Mouse (Mus musculus): ENCODE measurements around the gene Atxn10.

Atxn10 gene

GRCm38 (mm10) chr15:85359483-85359882, 23.4 kb downstream of the Atxn10 start:
- CTCF ChIA-PET, result no interaction called here
- POLR2A ChIA-PET, result interaction anchor here in 2 of 4 experiments (0.6 to 1.3 kb wide), 3 partner anchors 22 to 274 kb away, joined by 3 read pairs; partner anchors contain the start of gene Atxn10 (in 1 of the 2)

DNA sequence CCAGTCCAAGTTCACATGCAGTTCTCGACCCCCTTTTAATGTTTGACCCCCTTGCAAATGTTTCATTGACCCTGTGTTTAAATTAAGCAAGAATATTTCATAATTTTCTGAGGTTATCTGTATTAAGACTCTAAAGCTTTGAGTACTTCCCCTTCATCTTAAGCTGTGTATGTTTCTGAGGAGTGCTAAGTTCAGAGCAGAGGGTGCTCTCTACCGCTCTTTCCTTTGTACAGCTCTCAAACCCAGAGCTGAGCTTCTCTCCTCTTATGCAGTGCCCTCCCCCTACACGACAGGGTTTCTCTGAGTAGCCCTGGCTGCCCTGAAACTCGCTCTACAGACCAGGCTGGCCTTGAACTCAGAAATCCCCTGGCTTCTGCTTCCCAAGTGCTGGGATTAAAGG, 23.9 kb downstream of the Atxn10 start:
- ChIA-PET POLR2A (interaction anchor here in 3 of 4 experiments (0.5 to 1.3 kb wide), 5 partner anchors 22 to 274 kb away, joined by 3 to 4 read pairs (median 3); partner anchors contain the start of gene Atxn10 (in 1 of the 3)), CTCF (no interaction called here)

DNA sequence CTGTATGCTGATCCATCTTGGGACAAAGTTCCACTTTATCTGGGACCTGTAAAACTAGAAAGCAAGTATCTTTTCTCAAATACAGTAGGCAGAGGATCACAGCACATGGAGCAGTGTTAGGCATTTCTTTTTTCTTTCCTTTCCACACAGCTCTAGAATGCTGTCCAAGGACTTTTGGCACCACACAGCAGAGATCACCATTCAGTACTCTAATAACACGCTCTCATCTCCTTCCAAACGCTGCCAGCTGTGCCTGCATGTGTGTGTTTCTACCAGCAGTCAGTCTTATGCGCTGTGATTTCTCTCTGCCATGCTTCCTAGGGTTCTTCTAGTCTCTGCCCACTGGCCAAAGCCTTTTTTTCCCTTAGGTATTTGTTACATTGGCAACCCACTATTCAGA, 28.3 kb downstream of the Atxn10 start:
- CTCF ChIA-PET, result interaction anchor here in 1 of 4 experiments (1.0 kb wide), 1 partner anchor 11 kb away, joined by 3 read pairs; no protein-coding TSS in a partner anchor
- POLR2A ChIA-PET, result interaction anchor here in 1 of 4 experiments (1.5 kb wide), 1 partner anchor 20 kb away, joined by 3 read pairs; no protein-coding TSS in a partner anchor

DNA sequence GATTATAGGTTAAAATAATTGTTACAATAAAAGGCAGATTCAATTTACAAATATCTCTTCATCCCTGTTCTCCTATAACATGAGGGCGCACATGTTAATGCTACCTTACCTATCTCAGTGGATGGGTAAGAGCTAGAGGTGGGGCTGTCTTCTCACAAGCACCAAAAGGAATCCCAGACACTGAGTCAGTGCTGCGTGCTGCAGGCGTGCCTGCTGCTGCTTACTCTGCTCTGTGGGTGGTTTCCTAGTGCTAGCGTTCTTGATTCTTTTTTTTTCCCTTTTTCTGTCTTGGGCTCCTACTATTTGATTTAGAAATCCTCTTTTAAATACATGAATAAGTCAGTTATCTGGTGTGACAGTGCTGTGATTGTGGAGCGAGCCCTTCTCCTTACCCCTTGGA, 30.9 kb downstream of the Atxn10 start:
- ChIA-PET POLR2A (interaction anchor here in 1 of 4 experiments (1.1 kb wide), 1 partner anchor 11 kb away, joined by 4 read pairs; no protein-coding TSS in a partner anchor), CTCF (no interaction called here)

GRCm38 (mm10) chr15:85369765-85370164, 33.7 kb downstream of the Atxn10 start:
- POLR2A ChIA-PET, result interaction anchor here in 2 of 4 experiments (0.6 to 1.6 kb wide), 5 partner anchors 15 to 805 kb away, joined by 3 to 6 read pairs (median 5); no protein-coding TSS in a partner anchor
- CTCF ChIA-PET, result no interaction called here

- POLR2A ChIA-PET, result interaction anchor here in 2 of 4 experiments (0.7 to 1.4 kb wide), 4 partner anchors 15 to 75 kb away, joined by 3 read pairs; no protein-coding TSS in a partner anchor
- CTCF ChIA-PET, result interaction anchor here in 1 of 4 experiments (0.6 kb wide), 1 partner anchor 91 kb away, joined by 3 read pairs; no protein-coding TSS in a partner anchor
Measured at GRCm38 (mm10) chr15:85373125-85373524, 37.1 kb downstream of the Atxn10 start.

DNA sequence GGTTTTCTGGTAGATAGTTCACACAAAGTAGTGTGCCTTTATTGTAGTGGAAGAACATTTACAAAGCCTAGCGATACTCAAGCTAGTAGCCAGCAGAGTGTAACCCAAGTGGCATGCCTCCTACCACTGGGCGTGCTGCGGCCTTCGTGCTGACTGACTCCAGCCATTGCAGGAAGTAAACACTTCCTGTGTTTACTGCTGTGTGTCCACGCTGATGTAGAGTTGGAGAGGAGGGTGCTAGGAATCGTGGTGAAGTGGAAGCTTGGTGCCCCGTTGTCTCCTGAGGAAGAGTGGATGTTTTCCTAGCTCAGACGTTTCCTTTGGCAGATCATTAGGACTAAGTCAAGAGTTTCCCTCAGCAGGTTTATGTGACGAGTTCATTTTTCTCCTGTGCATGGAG, 47.4 kb downstream of the Atxn10 start:
- CTCF ChIA-PET, result interaction anchor here in 1 of 4 experiments (0.6 kb wide), 1 partner anchor 1149 kb away, joined by 3 read pairs; no protein-coding TSS in a partner anchor
- POLR2A ChIA-PET, result interaction anchor here in 1 of 4 experiments (1.0 to 1.8 kb wide), 2 partner anchors 14 to 20 kb away, joined by 3 to 6 read pairs; no protein-coding TSS in a partner anchor

DNA sequence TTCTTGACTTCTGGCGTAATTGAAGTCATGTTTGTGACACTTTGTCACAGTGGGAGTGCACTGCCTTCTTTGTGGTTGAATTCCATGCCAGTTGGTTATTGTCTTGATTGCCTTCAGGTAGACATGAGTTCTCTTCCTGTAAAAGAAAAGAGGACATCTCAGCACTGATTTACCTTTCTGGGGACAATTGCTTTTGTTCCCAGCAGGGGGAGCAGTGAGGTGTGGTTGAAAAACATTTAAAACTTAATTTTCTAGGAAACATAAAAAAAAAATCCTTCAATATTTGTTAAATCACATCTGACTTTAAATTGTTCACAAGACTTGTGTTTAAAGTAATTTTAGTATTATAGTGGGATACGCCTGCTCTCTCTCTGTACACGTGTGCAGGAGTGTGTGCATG, 52.7 kb downstream of the Atxn10 start:
- ChIA-PET CTCF (interaction anchor here in 2 of 4 experiments (0.7 to 1.5 kb wide), 5 partner anchors 8 to 202 kb away, joined by 3 to 6 read pairs (median 3); no protein-coding TSS in a partner anchor), POLR2A (interaction anchor here in 1 of 4 experiments (1.4 to 4.3 kb wide), 3 partner anchors 13 to 68 kb away, joined by 3 to 17 read pairs (median 4); no protein-coding TSS in a partner anchor)

DNA sequence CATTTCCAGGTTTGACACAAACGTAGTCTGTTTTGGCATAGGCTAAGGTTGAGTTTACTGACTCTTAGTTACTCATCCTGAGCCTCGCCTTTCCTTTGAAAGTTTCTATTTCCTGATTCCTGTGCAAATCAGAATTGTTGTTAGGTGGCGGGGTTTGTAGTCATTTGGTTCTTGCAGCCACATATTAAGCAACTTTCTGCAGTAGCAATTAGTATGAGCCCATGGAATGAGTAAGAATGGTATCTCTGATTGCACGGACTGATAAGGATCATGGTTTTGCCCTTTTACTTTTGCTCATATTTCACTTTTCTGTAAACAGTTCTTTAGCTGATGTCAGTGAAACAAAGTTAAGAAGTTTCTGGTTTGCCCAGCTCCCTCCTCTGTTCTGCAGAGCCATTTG, 53.9 kb downstream of the Atxn10 start:
- ChIA-PET CTCF (interaction anchor here (0.6 to 1.6 kb wide), 6 partner anchors 12 to 201 kb away, joined by 3 to 6 read pairs (median 4); no protein-coding TSS in a partner anchor), POLR2A (interaction anchor here in 1 of 4 experiments (1.0 to 4.3 kb wide), 5 partner anchors 12 to 67 kb away, joined by 3 to 17 read pairs (median 5); no protein-coding TSS in a partner anchor)

DNA sequence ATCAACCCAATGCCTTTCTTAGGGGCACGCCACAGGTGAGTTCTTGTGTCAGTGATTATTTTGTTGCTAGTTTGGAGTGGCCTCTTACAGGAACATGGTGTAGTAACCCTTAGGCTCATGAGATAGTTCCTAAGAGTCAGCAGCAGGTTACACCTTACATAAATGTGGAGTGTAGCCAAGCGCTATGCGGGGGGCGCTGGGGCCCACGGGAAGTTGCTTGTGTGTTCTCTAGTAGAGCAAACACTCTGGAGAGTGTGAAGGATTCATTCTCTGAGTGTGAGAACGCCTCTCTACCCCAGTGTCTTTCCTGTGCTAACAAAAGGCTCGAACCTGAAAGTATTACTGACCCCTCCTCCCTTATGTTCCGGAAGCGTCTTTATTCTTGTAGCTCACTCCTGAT, 59.3 kb downstream of the Atxn10 start:
- CTCF ChIA-PET, result no interaction called here
- POLR2A ChIA-PET, result interaction anchor here in 1 of 4 experiments (1.2 to 1.8 kb wide), 2 partner anchors 10 to 11 kb away, joined by 4 to 6 read pairs; no protein-coding TSS in a partner anchor

DNA sequence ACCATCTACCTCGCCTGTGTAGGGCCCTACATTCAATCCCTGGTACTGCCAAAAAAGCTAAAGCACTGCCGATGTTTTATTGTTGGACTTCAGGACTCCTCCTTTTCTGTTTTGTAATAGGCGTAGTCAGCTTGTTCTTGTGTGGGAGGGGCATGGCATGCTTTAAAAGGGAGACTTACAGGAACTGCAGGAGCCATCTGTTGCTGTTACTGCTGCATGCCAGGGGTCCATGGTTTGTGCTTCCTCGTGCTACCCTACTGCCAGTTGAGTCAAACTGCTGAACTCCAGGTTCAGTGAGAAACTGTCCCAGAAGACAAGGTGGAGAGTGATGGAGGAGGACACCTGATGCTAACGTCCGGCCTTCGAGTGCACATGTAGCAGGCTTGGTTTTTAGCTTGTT, 65.9 kb downstream of the Atxn10 start:
- ChIA-PET CTCF (interaction anchor here in 1 of 4 experiments (0.6 to 2.3 kb wide), 3 partner anchors 13 to 502 kb away, joined by 3 to 6 read pairs (median 3); no protein-coding TSS in a partner anchor), POLR2A (interaction anchor here in 2 of 4 experiments (0.6 to 1.9 kb wide), 8 partner anchors 11 to 73 kb away, joined by 3 to 6 read pairs (median 4); no protein-coding TSS in a partner anchor)

GRCm38 (mm10) chr15:85403256-85403731, 67.2 kb downstream of the Atxn10 start:
- CTCF ChIA-PET, result interaction anchor here in 3 of 4 experiments (0.6 to 2.3 kb wide), 3 partner anchors 14 to 180 kb away, joined by 3 to 6 read pairs (median 3); no protein-coding TSS in a partner anchor
- POLR2A ChIA-PET, result interaction anchor here in 1 of 4 experiments (1.1 to 3.1 kb wide), 6 partner anchors 9 to 62 kb away, joined by 3 to 17 read pairs (median 3); no protein-coding TSS in a partner anchor

GRCm38 (mm10) chr15:85404739-85405138, 68.7 kb downstream of the Atxn10 start:
- ChIA-PET CTCF (interaction anchor here in 1 of 4 experiments (0.7 kb wide), 1 partner anchor 713 kb away, joined by 5 read pairs; no protein-coding TSS in a partner anchor), POLR2A (interaction anchor here in 2 of 4 experiments (0.6 to 3.1 kb wide), 5 partner anchors 8 to 51 kb away, joined by 3 to 17 read pairs (median 4); no protein-coding TSS in a partner anchor)

GRCm38 (mm10) chr15:85405567-85405966, 69.5 kb downstream of the Atxn10 start:
- POLR2A ChIA-PET, result interaction anchor here in 2 of 4 experiments (0.6 to 3.1 kb wide), 7 partner anchors 9 to 52 kb away, joined by 3 to 17 read pairs (median 4); no protein-coding TSS in a partner anchor
- CTCF ChIA-PET, result interaction anchor here in 1 of 4 experiments (0.6 kb wide), 1 partner anchor 116 kb away, joined by 3 read pairs; no protein-coding TSS in a partner anchor

DNA sequence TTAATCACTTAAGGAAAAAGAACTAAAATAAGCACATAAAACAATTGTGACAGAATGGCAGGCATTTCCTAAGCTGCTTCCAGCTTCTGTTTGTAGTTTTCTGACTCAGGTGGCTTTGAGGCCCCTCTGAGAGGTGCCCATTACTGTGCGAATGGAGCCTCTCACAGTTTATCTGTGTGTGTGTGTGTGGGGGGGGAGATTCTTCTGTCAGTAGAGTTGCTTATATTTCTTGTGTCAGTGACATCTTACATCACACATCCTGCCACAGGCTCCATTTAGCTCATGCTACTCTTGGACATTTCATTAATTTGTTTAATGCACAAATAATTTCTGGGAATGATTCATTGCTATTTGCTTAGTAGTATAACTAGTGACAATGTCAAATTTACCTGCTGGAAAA, 70.8 kb downstream of the Atxn10 start:
- POLR2A ChIA-PET, result interaction anchor here in 2 of 4 experiments (0.7 to 1.7 kb wide), 2 partner anchors 8 to 28 kb away, joined by 4 to 7 read pairs; no protein-coding TSS in a partner anchor
- CTCF ChIA-PET, result interaction anchor here in 2 of 4 experiments (0.6 kb wide), 2 partner anchors 108 to 149 kb away, joined by 3 read pairs; no protein-coding TSS in a partner anchor

DNA sequence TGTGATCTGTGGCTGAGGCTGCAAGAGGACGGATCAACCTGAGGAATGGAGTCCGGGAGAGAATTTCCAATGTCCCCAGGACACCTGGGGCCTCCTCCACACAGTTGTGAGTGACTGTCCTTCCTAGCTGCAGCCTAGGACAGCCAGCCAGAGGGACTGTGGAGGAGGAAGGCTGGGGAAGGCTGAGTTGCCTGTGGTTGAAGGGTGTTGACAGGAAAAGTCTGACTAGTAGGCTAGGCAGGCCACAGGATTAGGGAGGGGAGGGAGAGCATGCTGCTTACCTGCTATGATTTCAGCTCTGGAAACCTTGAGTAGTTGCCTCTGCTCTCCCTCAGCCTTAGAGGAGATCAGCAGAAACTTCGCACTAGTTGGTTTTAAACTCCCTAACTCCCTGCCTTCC, 71.3 kb downstream of the Atxn10 start:
- POLR2A ChIA-PET, result interaction anchor here in 1 of 4 experiments (0.7 kb wide), 1 partner anchor 28 kb away, joined by 4 read pairs; no protein-coding TSS in a partner anchor
- CTCF ChIA-PET, result interaction anchor here in 1 of 4 experiments (0.6 kb wide), 1 partner anchor 149 kb away, joined by 3 read pairs; no protein-coding TSS in a partner anchor

GRCm38 (mm10) chr15:85408790-85409189, 72.7 kb downstream of the Atxn10 start:
- CTCF ChIA-PET, result no interaction called here
- POLR2A ChIA-PET, result interaction anchor here in 2 of 4 experiments (1.2 kb wide), 2 partner anchors 9 to 19 kb away, joined by 3 to 4 read pairs; no protein-coding TSS in a partner anchor

DNA sequence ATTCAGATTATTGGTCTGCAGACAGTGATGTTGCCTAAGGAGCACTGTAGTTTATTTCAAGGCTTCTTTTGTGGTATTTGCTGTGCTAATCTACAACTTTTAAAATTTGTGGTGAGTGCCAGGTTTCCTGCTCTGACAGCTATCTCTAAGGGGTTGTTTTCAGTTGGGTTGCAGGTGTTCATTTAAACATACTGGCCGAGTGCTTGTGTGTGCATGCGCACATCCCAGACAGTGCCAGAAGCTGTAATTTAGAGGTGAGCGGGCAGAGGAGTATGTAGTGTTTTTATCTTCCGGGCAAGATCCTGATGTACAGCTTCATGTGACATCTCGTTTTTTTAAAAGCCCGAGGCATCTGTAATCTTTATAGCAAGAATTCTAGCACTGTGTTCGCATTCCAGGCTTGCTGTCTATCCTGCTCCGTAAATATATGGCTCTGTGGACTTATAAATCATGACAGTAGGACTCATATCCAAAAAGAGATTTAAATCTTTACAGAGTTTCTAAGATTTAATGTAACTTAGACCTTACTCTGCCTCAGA, 73.3 kb downstream of the Atxn10 start:
- ChIA-PET POLR2A (interaction anchor here in 2 of 4 experiments (0.7 to 1.2 kb wide), 3 partner anchors 8 to 18 kb away, joined by 3 to 4 read pairs (median 3); no protein-coding TSS in a partner anchor), CTCF (no interaction called here)

All from embryonic stem cell, embryonic (primary cell).